Mouse (Mus musculus) CH12.LX (cell line): Measurements from ENCODE around the gene Snrnp35. TPM values are rescaled to one million over a fixed set of nuclear protein-coding genes. Genes with fewer than 3 reads are reported as not detected.

Experiments used
- DNase-seq: peaks from one replicate; pipeline ENCODE4 v3.0.0-alpha.2; 2013; ENCODE audit errors: extremely low read depth
- H3K27ac ChIP-seq: 2 replicates; pipeline ENCODE4 v1.5.1; 2012; ENCODE audit warnings: low read depth, mild to moderate bottlenecking, control low read depth, moderate library complexity; ENCODE audit not compliant: insufficient read depth
- H3K27me3 ChIP-seq: replicated peaks from 2 replicates; pipeline ENCODE3; 2012; ENCODE audit warnings: inconsistent platforms
- H3K36me3 ChIP-seq, 2 experiments: replicated peaks in 1 of 2; 2 replicates each; pipeline versions ENCODE3 to v1.6.1; 2012; ENCODE audit warnings: inconsistent platforms in 1 of 2, low read length in 1 of 2, mild to moderate bottlenecking in 1 of 2, mixed read lengths in 1 of 2, moderate library complexity in 1 of 2; ENCODE audit not compliant: control insufficient read depth in 1 of 2, insufficient read depth in 1 of 2
- H3K4me1 ChIP-seq, 2 experiments: 2 replicates each; pipeline ENCODE4 v1.6.1; 2012; ENCODE audit warnings: inconsistent platforms in 1 of 2, moderate library complexity in 1 of 2; ENCODE audit not compliant: insufficient read depth in 2 of 2, control insufficient read depth in 1 of 2
- H3K4me2 ChIP-seq: 2 replicates; pipeline ENCODE4 v1.6.1; 2012; ENCODE audit warnings: low read depth, mild to moderate bottlenecking, control low read depth; ENCODE audit not compliant: poor library complexity, insufficient read depth, severe bottlenecking
- H3K4me3 ChIP-seq, 3 experiments: fragments of 150-350 bp in 1 of 3; sonication (generic) in 1 of 3; replicated peaks in 1 of 3; 2 replicates each; pipeline versions ENCODE3 to v1.5.1; 2011 to 2012; ENCODE audit warnings: low read depth in 2 of 3, low read length in 2 of 3, mild to moderate bottlenecking in 2 of 3, moderate library complexity in 2 of 3, control low read depth in 1 of 3, improper control_type of control experiment in 1 of 3, inconsistent platforms in 1 of 3, mixed read lengths in 1 of 3; ENCODE audit not compliant: poor library complexity in 1 of 3
- H3K79me2 ChIP-seq: replicated peaks from 2 replicates; pipeline ENCODE4 v1.6.1; 2012; ENCODE audit warnings: mild to moderate bottlenecking, moderate library complexity; ENCODE audit not compliant: control insufficient read depth, poor library complexity, insufficient read depth, severe bottlenecking; ENCODE audit errors: extremely low read depth
- H3K9ac ChIP-seq: 2 replicates; pipeline ENCODE4 v1.6.1; 2012; ENCODE audit warnings: low read depth, mild to moderate bottlenecking, control low read depth, moderate library complexity; ENCODE audit not compliant: insufficient read depth
- H3K9me3 ChIP-seq: replicated peaks from 2 replicates; pipeline ENCODE3; 2012; ENCODE audit warnings: low read length, inconsistent platforms, mixed read lengths
- BHLHE40 ChIP-seq: IDR thresholded peaks from 2 replicates; pipeline ENCODE4 v1.6.1; 2011; ENCODE audit warnings: mild to moderate bottlenecking, low read depth, low read length, improper control_type of control experiment
- CHD1 ChIP-seq: IDR thresholded peaks from 2 replicates; pipeline ENCODE4 v1.6.1; 2012; ENCODE audit warnings: low read depth, low read length, improper control_type of control experiment, inconsistent platforms
- ELF1 ChIP-seq: IDR thresholded peaks from 2 replicates; pipeline ENCODE4 v1.6.1; 2014; ENCODE audit warnings: low read depth, mild to moderate bottlenecking, inconsistent platforms, low read length, improper control_type of control experiment
- GABPA ChIP-seq: IDR thresholded peaks from 2 replicates; pipeline ENCODE4 v1.6.1; 2012; ENCODE audit warnings: low read depth, low read length, improper control_type of control experiment, inconsistent platforms; ENCODE audit not compliant: insufficient replicate concordance
- HCFC1 ChIP-seq: IDR thresholded peaks from 2 replicates; pipeline ENCODE4 v1.6.1; 2012; ENCODE audit warnings: low read depth, mild to moderate bottlenecking, inconsistent platforms, low read length, improper control_type of control experiment
- JUND ChIP-seq: conservative IDR thresholded peaks from 2 replicates; pipeline ENCODE4 v1.6.1; 2011; ENCODE audit warnings: low read depth, low read length, improper control_type of control experiment
- KAT2A ChIP-seq: IDR thresholded peaks from 2 replicates; pipeline ENCODE4 v1.6.1; 2012; ENCODE audit warnings: low read length, improper control_type of control experiment, inconsistent platforms; ENCODE audit not compliant: insufficient replicate concordance
- MAFK ChIP-seq: IDR thresholded peaks from 2 replicates; pipeline ENCODE4 v1.6.1; 2011; ENCODE audit warnings: low read length, improper control_type of control experiment; ENCODE audit not compliant: insufficient replicate concordance
- MAX ChIP-seq: IDR thresholded peaks from 2 replicates; pipeline ENCODE4 v1.6.1; 2011; ENCODE audit warnings: low read length, improper control_type of control experiment
- MAZ ChIP-seq: IDR thresholded peaks from 2 replicates; pipeline ENCODE4 v1.6.1; 2012; ENCODE audit warnings: low read depth, mild to moderate bottlenecking, inconsistent platforms, low read length, improper control_type of control experiment, moderate library complexity
- MXI1 ChIP-seq: IDR thresholded peaks from 2 replicates; pipeline ENCODE4 v1.6.1; 2011; ENCODE audit warnings: mild to moderate bottlenecking, low read depth, low read length, improper control_type of control experiment
- MYC ChIP-seq: IDR thresholded peaks from 2 replicates; pipeline ENCODE4 v1.6.1; 2011; ENCODE audit warnings: low read depth, mild to moderate bottlenecking, improper control_type of control experiment, low read length
- NELFE ChIP-seq: IDR thresholded peaks from 2 replicates; pipeline ENCODE4 v1.6.1; 2011; ENCODE audit warnings: low read depth, low read length, improper control_type of control experiment
- NRF1 ChIP-seq: IDR thresholded peaks from 2 replicates; pipeline ENCODE4 v1.6.1; 2014; ENCODE audit warnings: low read depth, mild to moderate bottlenecking, inconsistent platforms, low read length, improper control_type of control experiment, moderate library complexity
- PAX5 ChIP-seq: IDR thresholded peaks from 2 replicates; pipeline ENCODE4 v1.6.1; 2012; ENCODE audit warnings: low read length, inconsistent platforms, mixed read lengths
- POLR2A ChIP-seq: IDR thresholded peaks from 2 replicates; pipeline ENCODE4 v1.6.1; 2011; ENCODE audit warnings: low read depth, mild to moderate bottlenecking, improper control_type of control experiment, low read length
- SMC3 ChIP-seq: IDR thresholded peaks from 2 replicates; pipeline ENCODE4 v1.6.1; 2011; ENCODE audit warnings: low read depth, low read length, improper control_type of control experiment
- TBP ChIP-seq: conservative IDR thresholded peaks from 2 replicates; pipeline ENCODE4 v1.6.1; 2011; ENCODE audit warnings: low read depth, low read length, improper control_type of control experiment
- TCF12 ChIP-seq: IDR thresholded peaks from 2 replicates; pipeline ENCODE4 v1.6.1; 2014; ENCODE audit warnings: low read depth, mild to moderate bottlenecking, inconsistent platforms, low read length, improper control_type of control experiment
- USF2 ChIP-seq: conservative IDR thresholded peaks from 2 replicates; pipeline ENCODE4 v1.6.1; 2011; ENCODE audit warnings: low read depth, low read length, improper control_type of control experiment
- ZMIZ1 ChIP-seq: IDR thresholded peaks from 2 replicates; pipeline ENCODE4 v1.6.1; 2012; ENCODE audit warnings: low read depth, mild to moderate bottlenecking, inconsistent platforms, low read length, improper control_type of control experiment
- ZNF384 ChIP-seq: IDR thresholded peaks from 2 replicates; pipeline ENCODE4 v1.6.1; 2012; ENCODE audit warnings: low read depth, low read length, improper control_type of control experiment, inconsistent platforms
- dilution Hi-C: fragments of 300-500 bp; cut with MboI; formaldehyde crosslinking; loops from 2 replicates; pipeline ENCODE4 v1.14.3; 2020; ENCODE audit warnings: low sequenced_read_pairs; ENCODE audit not compliant: extremely low pct_unique_long_range_greater_than_20kb, extremely low pct_ligation_motif_present
- in situ Hi-C: fragments of 300-500 bp; cut with MboI; formaldehyde crosslinking; loops from 3 replicates; pipeline ENCODE4 v1.14.3; 2019; ENCODE audit warnings: low sequenced_read_pairs, low pct_ligation_motif_present, low pct_unique_long_range_greater_than_20kb, mixed read lengths
- polyA plus RNA-seq: library from polyadenylated mRNA; unstranded; fragments of >175 nt; gene quantifications from 2 replicates; pipeline ENCODE4 v1.2.1, GENCODE M21; 2012; ENCODE audit warnings: low read depth; ENCODE audit not compliant: insufficient read length
- total RNA-seq, 2 experiments: library from RNA; depleted of rRNA; stranded (reverse); fragments of 300-350 nt in 1 of 2; fragments of >200 nt in 1 of 2; gene quantifications; 2 replicates each; pipeline ENCODE4 v1.2.3; 2012 to 2014

Gene Snrnp35
- total and polyA plus RNA-seq, 3 experiments = 13.9 to 29.0 (median 27.4) TPM

- H3K79me2 ChIP-seq = peaks cover 84% of the 10 kb centered on the region
- peak overlapping the region; percentile 92 for H3K9ac ChIP-seq
- H3K4me1 ChIP-seq = peaks cover 16 to 51% of the 10 kb centered on the region in 2 experiments
- H3K9me3 ChIP-seq = no peaks in the 10 kb centered on the region
- peak overlapping the region; percentile 80 for H3K4me2 ChIP-seq
- TF ChIP-seq MAZ (no peak), MAFK (peak; percentile 72), POLR2A (peak; percentile 78), ZMIZ1 (no peak; the same call in 1 of the 2 replicates), GABPA (no peak), NELFE (peak; percentile 65), ELF1 (peak; percentile 74), SMC3 (no peak), JUND (no peak), TBP (no peak), BHLHE40 (0 out of 2 replicates have a peak, but pooled peaks have one; percentile 19), HCFC1 (no peak), NRF1 (peak; percentile 76), MYC (no peak), TCF12 (peak; percentile 40; the same call in 1 of the 2 replicates), USF2 (no peak), MXI1 (peak; percentile 35; the same call in 1 of the 2 replicates)
- no peaks in the 10 kb centered on the region for H3K27me3 ChIP-seq
- peak; percentile 45 for DNase-seq
- dilution Hi-C loops (no loop called here), in situ Hi-C loops (loop anchor here (25.0 kb wide), 1 partner anchor 417 kb away; the partner anchor contains the start of genes Ccdc92 and Zfp664)
- H3K27ac ChIP-seq = peak overlapping the region; percentile 57
- H3K36me3 ChIP-seq = peaks cover 27 to 41% of the 10 kb centered on the region in 2 experiments
- H3K4me3 ChIP-seq = peak overlapping the region; percentile 62 to 76 (median 75)
Observed at GRCm38 (mm10) chr5:124444661-124445561, 38.0 kb upstream of the Snrnp35 start.

- Histone ChIP-seq H3K9me3 (no peaks in the 10 kb centered on the region), H3K27me3 (no peaks in the 10 kb centered on the region), H3K4me3 (peak overlapping the region; percentile 69 to 88 (median 76)), H3K4me2 (peak overlapping the region; percentile 64; the same call in 1 of the 2 replicates), H3K4me1 (peaks cover 16 to 59% of the 10 kb centered on the region in 2 experiments), H3K79me2 (peaks cover 88% of the 10 kb centered on the region), H3K36me3 (peaks cover 33 to 49% of the 10 kb centered on the region in 2 experiments), H3K9ac (peak overlapping the region; percentile 92), H3K27ac (peak overlapping the region; percentile 77)
- in situ Hi-C loops = loop anchor here (25.0 kb wide), 1 partner anchor 417 kb away; the partner anchor contains the start of genes Ccdc92 and Zfp664
- DNase-seq = no peak
- TF ChIP-seq ZNF384 = peak; percentile 30; the same call in 1 of the 2 replicates
- peak; percentile 79 for TF ChIP-seq MYC
- TF ChIP-seq KAT2A = no peak
- no peak for TF ChIP-seq ELF1
- no peak for TF ChIP-seq CHD1
- TF ChIP-seq GABPA = no peak
- TF ChIP-seq MXI1 = peak; percentile 88
- TF ChIP-seq MAX = peak; percentile 59
- TF ChIP-seq HCFC1 = no peak
- TF ChIP-seq PAX5 = no peak
- peak; percentile 42 for TF ChIP-seq BHLHE40
- no peak for TF ChIP-seq TBP
- TF ChIP-seq ZMIZ1 = no peak
- dilution Hi-C loops = no loop called here
Observed at GRCm38 (mm10) chr5:124445621-124446293, 37.2 kb upstream of the Snrnp35 start.
